Mouse (Mus musculus) intestine, embryonic 14.5 days (tissue): ENCODE results near the gene Polh. TPM values are rescaled to one million over a fixed set of nuclear protein-coding genes. Genes with fewer than 3 reads are reported as not detected.

Source experiments
- ATAC-seq: fragments of 200-750 bp; cut with Nextera tagmentation; replicated peaks from 2 replicates; pipeline ENCODE4 v1.8.0; 2017; ENCODE audit warnings: low read depth, moderate number of reproducible peaks, moderate TSS enrichment, moderate library complexity; ENCODE audit not compliant: low FRiP score, low TSS enrichment
- DNase-seq: peaks from one replicate; pipeline ENCODE4 v3.0.0-alpha.2; 2018; ENCODE audit warnings: low spot score
- H3K27ac ChIP-seq: fragments of 300-500 bp; sonication (generic); 2 replicates; pipeline ENCODE4 v1.5.1; 2014; ENCODE audit warnings: low read depth, mild to moderate bottlenecking, control low read depth
- H3K27me3 ChIP-seq: fragments of 300-500 bp; sonication (generic); replicated peaks from 2 replicates; pipeline ENCODE4 v1.6.1; 2014; ENCODE audit warnings: low read length, control low read depth; ENCODE audit not compliant: control insufficient read depth, insufficient read depth
- H3K36me3 ChIP-seq: fragments of 300-500 bp; sonication (generic); 2 replicates; pipeline ENCODE4 v1.6.1; 2014; ENCODE audit warnings: low read length, control low read depth; ENCODE audit not compliant: control insufficient read depth, insufficient read depth
- H3K4me1 ChIP-seq: fragments of 300-500 bp; sonication (generic); replicated peaks from 2 replicates; pipeline ENCODE4 v1.6.1; 2014; ENCODE audit warnings: low read length, control low read depth, mixed read lengths; ENCODE audit not compliant: control insufficient read depth, insufficient read depth
- H3K4me2 ChIP-seq: fragments of 300-500 bp; sonication (generic); 2 replicates; pipeline ENCODE4 v1.6.1; 2014; ENCODE audit warnings: low read length
- H3K4me3 ChIP-seq: fragments of 300-500 bp; sonication (generic); 2 replicates; pipeline ENCODE4 v1.5.1; 2014; ENCODE audit warnings: low read depth, low read length, control low read depth, mixed read lengths
- H3K9ac ChIP-seq: fragments of 300-500 bp; sonication (generic); 2 replicates; pipeline ENCODE4 v1.6.1; 2014; ENCODE audit warnings: mild to moderate bottlenecking, low read length
- H3K9me3 ChIP-seq: fragments of 300-500 bp; sonication (generic); 2 replicates; pipeline ENCODE4 v1.6.1; 2016; ENCODE audit warnings: low read length, control low read depth; ENCODE audit not compliant: control insufficient read depth
- WGBS: fragments of 180-500 bp; shearing (Covaris S2); extraction: QIAGEN DNeasy Blood & Tissue Kit; methylation state at CpG from one replicate; pipeline ENCODE4 v1.1.7; 2014; 5-methylcytosine and 5-hydroxymethylcytosine counted together
- polyA plus RNA-seq: library from polyadenylated mRNA; unstranded; fragments of >200 nt; fragmentation: Nextera tagmentation; extraction: Ambion mirVana; gene quantifications from 2 replicates; pipeline ENCODE4 v1.2.1, GENCODE M21; 2014

Gene Polh
- polyA plus RNA-seq, 1 experiment from 2014 or later, result 9.7 TPM

DNA sequence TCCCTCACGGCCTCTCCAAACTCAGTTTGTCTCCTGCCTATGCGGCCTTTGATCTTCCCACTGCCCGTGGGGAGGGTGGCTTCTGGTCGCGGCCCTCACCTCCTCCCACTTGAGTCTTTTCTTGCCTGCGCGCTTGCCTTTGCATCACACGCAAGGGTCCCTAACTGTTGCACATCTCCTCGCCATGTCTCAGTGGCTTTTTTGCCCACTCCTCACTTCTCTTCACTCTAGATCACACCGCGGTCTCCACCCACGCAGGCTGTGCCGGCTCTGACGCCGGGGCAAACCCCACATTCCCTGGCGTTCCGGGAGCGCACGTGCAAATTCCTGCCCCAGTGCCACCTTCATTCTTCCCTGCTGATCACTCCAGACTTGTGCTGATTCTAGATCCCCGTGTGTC, 633 bp upstream of the Polh start:
- ATAC-seq (peak; percentile 47), DNase-seq (no peak)
- H3K36me3 ChIP-seq, result peaks cover 42% of the 10 kb centered on the region

DNA sequence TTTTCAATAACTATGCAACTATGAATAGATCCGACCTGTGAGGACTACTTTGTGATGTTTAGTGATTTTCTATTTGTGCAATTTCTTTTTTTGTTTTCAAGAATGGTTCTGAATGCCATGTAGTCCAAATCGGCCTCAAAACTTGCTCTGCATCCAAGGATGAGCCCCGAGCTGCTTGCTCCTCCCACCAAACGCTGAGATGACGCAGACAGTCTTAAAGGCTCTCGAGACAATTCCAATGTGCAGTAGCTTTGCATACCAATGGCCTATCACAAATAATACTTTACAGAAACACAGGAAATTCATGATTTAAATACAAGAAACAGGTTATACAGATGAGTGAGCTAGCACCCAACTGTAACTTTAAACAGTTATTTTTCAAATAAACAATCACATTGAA, 1.3 kb downstream of the Polh start:
- H3K4me1 ChIP-seq, result peaks cover 22% of the 10 kb centered on the region
- WGBS, result 50% methylated on average over 6 of the region's 6 CpGs
- H3K36me3 ChIP-seq, result peaks cover 42% of the 10 kb centered on the region
- peak overlapping the region; percentile 87 for H3K4me2 ChIP-seq
- no peak for DNase-seq
- no peak overlapping the region for H3K27ac ChIP-seq
- peak overlapping the region; percentile 98 for H3K4me3 ChIP-seq
- no peaks in the 10 kb centered on the region for H3K27me3 ChIP-seq
- ATAC-seq, result no peak
- H3K9me3 ChIP-seq, result no peaks in the 10 kb centered on the region
- H3K9ac ChIP-seq, result peak overlapping the region; percentile 73

More for the DNA sequence above, 633 bp upstream of the Polh start:
- H3K9ac ChIP-seq, result peak overlapping the region; percentile 58
- H3K4me3 ChIP-seq, result peak overlapping the region; percentile 98
- H3K27me3 ChIP-seq, result no peaks in the 10 kb centered on the region
- peak overlapping the region; percentile 39 for H3K27ac ChIP-seq
- peak overlapping the region; percentile 97 for H3K4me2 ChIP-seq
- no peaks in the 10 kb centered on the region for H3K9me3 ChIP-seq
- peaks cover 22% of the 10 kb centered on the region for H3K4me1 ChIP-seq
- under 1% methylated on average over 20 of the region's 20 CpGs for WGBS

DNA sequence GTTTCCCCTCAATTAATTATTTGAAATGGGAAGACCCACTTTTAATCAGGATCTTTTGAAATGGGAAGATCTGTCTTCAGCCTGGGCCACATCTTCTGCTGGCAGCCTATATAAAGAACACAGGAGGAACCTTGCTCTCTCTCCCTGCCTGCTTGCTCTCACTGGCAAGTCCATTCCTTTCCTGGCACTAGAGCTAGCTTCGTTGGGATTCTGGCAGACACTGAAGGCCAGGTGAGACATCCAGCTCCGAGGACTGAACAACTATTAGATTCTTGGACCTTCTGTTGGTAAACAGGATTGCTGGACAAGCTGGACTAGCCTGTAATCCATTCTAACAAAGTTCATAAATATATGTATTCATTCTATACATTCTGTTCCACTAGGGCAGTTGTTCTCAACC, 13.6 kb downstream of the Polh start:
- H3K4me2 ChIP-seq, result no peak overlapping the region
- ATAC-seq (no peak), DNase-seq (no peak)
- H3K27me3 ChIP-seq, result no peaks in the 10 kb centered on the region
- no peaks in the 10 kb centered on the region for H3K4me1 ChIP-seq
- H3K9me3 ChIP-seq, result no peaks in the 10 kb centered on the region
- peaks cover 80% of the 10 kb centered on the region for H3K36me3 ChIP-seq
- H3K4me3 ChIP-seq, result no peak overlapping the region
- no peak overlapping the region for H3K27ac ChIP-seq
- H3K9ac ChIP-seq, result no peak overlapping the region
- WGBS, result 91% methylated on average over 2 of the region's 2 CpGs

DNA sequence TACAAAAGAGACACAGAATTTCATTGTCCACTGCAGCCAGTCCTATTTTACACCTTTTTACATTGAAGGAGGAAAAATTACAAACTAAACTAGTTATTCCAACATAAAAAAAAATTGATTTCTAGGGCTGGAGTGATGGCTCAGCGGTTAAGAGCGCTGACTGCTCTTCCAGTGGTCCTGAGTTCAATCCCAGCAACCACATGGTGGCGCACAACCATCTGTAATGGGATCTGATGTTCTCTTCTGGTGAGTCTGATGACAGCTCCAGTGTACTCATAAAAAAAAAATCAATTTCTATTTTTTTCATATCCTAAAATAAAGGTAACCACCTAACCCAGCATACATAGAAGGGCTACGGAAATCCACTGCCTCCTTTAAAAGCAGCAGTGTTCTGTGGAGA, 20.2 kb downstream of the Polh start:
- Histone ChIP-seq H3K36me3 (peaks cover 87% of the 10 kb centered on the region), H3K9ac (no peak overlapping the region), H3K4me1 (no peaks in the 10 kb centered on the region), H3K27ac (no peak overlapping the region), H3K4me2 (no peak overlapping the region), H3K9me3 (no peaks in the 10 kb centered on the region), H3K27me3 (no peaks in the 10 kb centered on the region), H3K4me3 (no peak overlapping the region)
- 88% methylated on average over 4 of the region's 4 CpGs for WGBS
- ATAC-seq (no peak), DNase-seq (no peak)

DNA sequence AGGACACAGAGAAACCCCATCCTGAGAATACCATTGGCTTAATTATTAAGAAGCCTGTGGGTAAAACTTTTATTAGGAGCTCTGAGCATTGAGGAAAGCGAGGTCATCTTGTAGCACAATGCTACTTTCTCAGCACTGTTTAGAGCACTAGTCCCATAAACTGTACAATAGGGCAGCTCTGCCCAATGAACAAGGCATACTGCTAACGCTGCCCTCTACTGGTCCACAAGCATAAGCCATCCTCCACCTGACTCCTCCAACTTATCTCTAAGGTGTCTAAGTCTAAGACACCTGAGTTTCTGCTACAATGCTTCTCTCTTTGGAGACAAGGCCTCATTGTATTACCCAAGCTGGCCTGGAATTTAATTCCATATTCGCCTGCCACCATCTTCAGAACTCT, 31.9 kb downstream of the Polh start:
- Histone ChIP-seq H3K4me2 (no peak overlapping the region), H3K4me3 (no peak overlapping the region), H3K27me3 (no peaks in the 10 kb centered on the region), H3K27ac (no peak overlapping the region), H3K9ac (no peak overlapping the region), H3K4me1 (no peaks in the 10 kb centered on the region), H3K36me3 (peaks cover 87% of the 10 kb centered on the region), H3K9me3 (no peaks in the 10 kb centered on the region)
- no peak for DNase-seq
- 83% methylated on average over 3 of the region's 3 CpGs for WGBS
- ATAC-seq, result no peak

DNA sequence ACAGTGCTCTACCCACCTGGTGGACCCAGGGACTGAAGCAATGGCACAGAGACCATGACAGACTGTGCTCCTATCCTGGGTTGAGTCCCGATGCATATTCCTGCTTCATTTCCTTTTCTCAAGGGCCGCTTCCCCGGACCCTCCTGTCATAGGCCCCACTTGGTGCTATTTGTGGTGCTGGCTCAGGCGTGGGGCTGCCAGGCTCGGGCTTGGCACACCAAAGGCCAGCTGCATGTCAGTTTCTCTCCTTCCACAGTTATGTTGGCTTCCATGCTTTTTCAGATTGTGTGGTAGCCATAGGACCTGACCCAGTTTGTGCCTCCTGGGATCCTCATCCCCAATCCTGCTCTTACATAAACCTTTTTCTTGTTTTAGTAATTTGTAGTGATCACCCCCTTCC, 33.7 kb downstream of the Polh start:
- 95% methylated on average over 5 of the region's 5 CpGs for WGBS
- Histone ChIP-seq H3K4me3 (no peak overlapping the region), H3K4me1 (no peaks in the 10 kb centered on the region), H3K27me3 (no peaks in the 10 kb centered on the region), H3K27ac (no peak overlapping the region), H3K9me3 (no peaks in the 10 kb centered on the region), H3K4me2 (no peak overlapping the region), H3K36me3 (peaks cover 93% of the 10 kb centered on the region), H3K9ac (no peak overlapping the region)
- DNase-seq (no peak), ATAC-seq (no peak)

DNA sequence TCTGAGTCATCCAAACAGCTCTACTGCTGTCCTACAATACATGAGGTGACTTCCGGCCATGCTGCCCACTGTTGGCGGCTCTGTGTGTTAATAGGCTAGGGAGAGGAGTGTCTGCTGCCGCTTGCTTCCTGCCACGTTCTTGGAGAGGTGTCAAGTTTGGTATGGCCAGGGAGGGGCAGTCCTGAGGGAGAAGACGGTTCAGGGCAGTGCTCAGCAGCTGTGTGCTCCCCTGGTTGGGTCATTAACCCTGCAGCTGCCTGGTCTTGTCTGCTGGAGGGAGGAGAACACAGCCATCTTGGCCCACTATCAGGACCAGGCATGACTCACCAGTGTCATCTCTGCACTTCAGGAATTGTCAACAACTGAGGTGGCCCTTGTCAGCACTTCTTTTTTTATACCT, 34.1 kb downstream of the Polh start:
- Histone ChIP-seq H3K4me3 (no peak overlapping the region), H3K9me3 (no peaks in the 10 kb centered on the region), H3K9ac (no peak overlapping the region), H3K4me1 (no peaks in the 10 kb centered on the region), H3K27ac (no peak overlapping the region), H3K4me2 (no peak overlapping the region), H3K27me3 (no peaks in the 10 kb centered on the region), H3K36me3 (peaks cover 92% of the 10 kb centered on the region)
- ATAC-seq (no peak), DNase-seq (no peak)
- WGBS, result 49% methylated on average over 5 of the region's 5 CpGs

DNA sequence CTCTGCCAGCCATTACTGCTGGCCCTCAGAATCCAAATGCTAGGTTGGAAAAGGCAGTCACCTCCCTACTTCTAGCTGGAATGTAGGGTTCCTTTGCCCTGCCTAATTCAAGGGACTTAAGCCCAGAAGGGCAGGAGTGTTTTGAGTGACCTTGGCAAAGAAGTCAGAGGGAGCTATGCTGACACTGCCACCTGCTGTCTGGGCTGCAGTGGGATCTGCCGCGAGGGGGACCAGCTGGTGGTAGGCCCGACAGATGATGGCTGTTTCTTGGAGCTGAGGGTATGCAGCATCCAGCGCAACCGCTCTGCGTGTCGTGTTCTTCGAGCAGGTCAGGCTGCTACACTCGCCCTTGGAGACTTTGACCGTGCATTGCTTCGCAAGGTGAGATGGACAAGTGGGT, 35.4 kb downstream of the Polh start:
- WGBS, result 81% methylated on average over 11 of the region's 11 CpGs
- no peak overlapping the region for H3K9ac ChIP-seq
- no peak overlapping the region for H3K4me3 ChIP-seq
- H3K36me3 ChIP-seq, result peaks cover 79% of the 10 kb centered on the region
- no peaks in the 10 kb centered on the region for H3K27me3 ChIP-seq
- H3K4me1 ChIP-seq, result peaks cover 12% of the 10 kb centered on the region
- no peak for DNase-seq
- H3K4me2 ChIP-seq, result no peak overlapping the region
- H3K27ac ChIP-seq, result no peak overlapping the region
- no peaks in the 10 kb centered on the region for H3K9me3 ChIP-seq
- no peak for ATAC-seq

DNA sequence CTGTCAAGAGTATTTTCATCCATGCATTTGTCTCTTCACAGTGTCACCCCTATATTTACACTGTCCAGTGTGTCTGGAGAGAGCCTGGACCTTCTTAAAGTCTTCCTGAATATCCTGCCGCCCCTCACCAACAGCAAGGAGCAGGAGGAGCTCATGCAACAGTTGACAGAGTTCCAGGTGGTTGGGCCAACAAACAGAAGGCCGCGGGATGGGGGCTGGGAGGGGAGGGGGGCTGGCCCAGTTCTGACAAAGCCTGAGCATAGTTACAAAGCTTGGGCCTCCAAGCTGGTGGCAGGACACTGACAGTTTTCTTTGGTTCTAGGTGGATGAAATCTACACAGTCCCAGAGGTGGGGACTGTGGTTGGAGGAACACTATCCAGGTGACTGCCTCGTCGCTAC, 36.2 kb downstream of the Polh start:
- H3K4me2 ChIP-seq, result no peak overlapping the region
- no peaks in the 10 kb centered on the region for H3K9me3 ChIP-seq
- no peak overlapping the region for H3K9ac ChIP-seq
- WGBS, result 58% methylated on average over 5 of the region's 5 CpGs
- H3K36me3 ChIP-seq, result peaks cover 72% of the 10 kb centered on the region
- H3K27me3 ChIP-seq, result no peaks in the 10 kb centered on the region
- ATAC-seq (no peak), DNase-seq (no peak)
- no peak overlapping the region for H3K27ac ChIP-seq
- H3K4me3 ChIP-seq, result no peak overlapping the region
- peaks cover 17% of the 10 kb centered on the region for H3K4me1 ChIP-seq
